Mouse (Mus musculus) stomach, postnatal 0 days (tissue): ENCODE measurements around the gene Usp49. TPM values are rescaled to one million over a fixed set of nuclear protein-coding genes. Genes with fewer than 3 reads are reported as not detected.
A peak's percentile ranks its signal among the peaks of the same experiment; 100 is the strongest.

ENCODE experiments used
- ATAC-seq: fragments of 200-750 bp; cut with Nextera tagmentation; 2 replicates; pipeline ENCODE4 v1.8.0; 2017; ENCODE audit not compliant: low FRiP score, low TSS enrichment
- DNase-seq: peaks from one replicate; pipeline ENCODE4 v3.0.0-alpha.2; 2016; ENCODE audit warnings: low spot score
- H3K27ac ChIP-seq: fragments of 300-500 bp; sonication (generic); replicated peaks from 2 replicates; pipeline ENCODE4 v1.5.1; 2014; ENCODE audit warnings: mild to moderate bottlenecking, control low read depth
- H3K27me3 ChIP-seq: fragments of 300-500 bp; sonication (generic); 2 replicates; pipeline ENCODE4 v1.6.1; 2014; ENCODE audit warnings: low read length; ENCODE audit not compliant: control insufficient read depth, insufficient read depth
- H3K36me3 ChIP-seq: fragments of 300-500 bp; sonication (generic); 2 replicates; pipeline ENCODE4 v1.6.1; 2014; ENCODE audit warnings: low read length, mixed read lengths; ENCODE audit not compliant: control insufficient read depth, insufficient read depth
- H3K4me1 ChIP-seq: fragments of 300-500 bp; sonication (generic); replicated peaks from 2 replicates; pipeline ENCODE4 v1.6.1; 2014; ENCODE audit warnings: antibody characterized with exemption; ENCODE audit not compliant: control insufficient read depth, insufficient read depth
- H3K4me2 ChIP-seq: fragments of 300-500 bp; sonication (generic); replicated peaks from 2 replicates; pipeline ENCODE4 v1.6.1; 2014; ENCODE audit warnings: low read depth, mild to moderate bottlenecking, control low read depth, moderate library complexity
- H3K4me3 ChIP-seq: fragments of 300-500 bp; sonication (generic); 2 replicates; pipeline ENCODE4 v1.5.1; 2014; ENCODE audit warnings: low read depth, low read length, control low read depth
- H3K9ac ChIP-seq: fragments of 300-500 bp; sonication (generic); 2 replicates; pipeline ENCODE4 v1.6.1; 2014; ENCODE audit warnings: mild to moderate bottlenecking, low read length, control low read depth, mixed read lengths
- H3K9me3 ChIP-seq: fragments of 300-500 bp; sonication (generic); 2 replicates; pipeline ENCODE4 v1.6.1; 2016; ENCODE audit warnings: low read length; ENCODE audit not compliant: control insufficient read depth
- CTCF ChIP-seq: IDR thresholded peaks from 2 replicates; pipeline ENCODE4 v1.5.1; 2016; ENCODE audit warnings: antibody characterized with exemption, low read depth, mild to moderate bottlenecking, moderate library complexity
- EP300 ChIP-seq: optimal IDR thresholded peaks from 2 replicates; pipeline ENCODE3; 2016; ENCODE audit warnings: antibody characterized with exemption
- WGBS: fragments of 180-500 bp; shearing (Covaris S2); extraction: QIAGEN DNeasy Blood & Tissue Kit; methylation state at CpG from one replicate; pipeline ENCODE4 v1.1.7; 2014; 5-methylcytosine and 5-hydroxymethylcytosine counted together
- polyA plus RNA-seq: library from polyadenylated mRNA; unstranded; fragments of >200 nt; fragmentation: Nextera tagmentation; extraction: Ambion mirVana; gene quantifications from 2 replicates; pipeline ENCODE4 v1.2.1, GENCODE M21; 2015

The Usp49 gene
- polyA plus RNA-seq, 1 experiment from 2014 or later: 1.9 TPM

GRCm38 (mm10) chr17:47694503-47695336 lies 64.2 kb downstream of the Usp49 start, which contains the start of gene Prickle4:
Gene Prickle4, minus strand, starts transcription at chr17:47694736.
- peak within 1 kb of the TSS; percentile 87 for H3K4me2 ChIP-seq
- under 1% methylated on average over 59 of the region's 82 CpGs for WGBS
- peak within 1 kb of the TSS; percentile 82 for H3K9ac ChIP-seq
- TF ChIP-seq EP300: no peak
- peak; percentile 90 for TF ChIP-seq CTCF
- H3K4me1 ChIP-seq: no peaks in the 10 kb centered on the region
- H3K36me3 ChIP-seq: no peaks in the 10 kb centered on the region
- no peaks in the 10 kb centered on the region for H3K9me3 ChIP-seq
- H3K27me3 ChIP-seq: no peaks in the 10 kb centered on the region
- peak; percentile 94 for ATAC-seq
- H3K4me3 ChIP-seq: peak within 1 kb of the TSS; percentile 77
- peak; percentile 96 for DNase-seq
- H3K27ac ChIP-seq: no peak within 1 kb of the TSS

- H3K27ac ChIP-seq: no peak overlapping the region
- H3K9ac ChIP-seq: peak overlapping the region; percentile 82
- no peaks in the 10 kb centered on the region for H3K36me3 ChIP-seq
- H3K4me1 ChIP-seq: no peaks in the 10 kb centered on the region
- ATAC-seq (no peak), DNase-seq (no peak)
- H3K4me2 ChIP-seq: peak overlapping the region; percentile 87
- TF ChIP-seq CTCF (no peak), EP300 (no peak)
- no peaks in the 10 kb centered on the region for H3K27me3 ChIP-seq
- 1% methylated on average over 20 of the region's 23 CpGs for WGBS
- H3K9me3 ChIP-seq: no peaks in the 10 kb centered on the region
- peak overlapping the region; percentile 77 for H3K4me3 ChIP-seq
Observed at GRCm38 (mm10) chr17:47695337-47695710, 64.8 kb downstream of the Usp49 start.

GRCm38 (mm10) chr17:47698156-47698555 lies 67.7 kb downstream of the Usp49 start:
- ATAC-seq (no peak), DNase-seq (no peak)
- WGBS: 84% methylated on average over 10 of the region's 10 CpGs
- Histone ChIP-seq H3K4me3 (no peak overlapping the region), H3K27ac (no peak overlapping the region), H3K4me1 (no peaks in the 10 kb centered on the region), H3K4me2 (no peak overlapping the region), H3K27me3 (no peaks in the 10 kb centered on the region), H3K9me3 (no peaks in the 10 kb centered on the region), H3K9ac (no peak overlapping the region), H3K36me3 (peaks cover 7% of the 10 kb centered on the region; the same call in 1 of the 2 replicates)
- TF ChIP-seq CTCF (no peak), EP300 (no peak)

- Histone ChIP-seq H3K36me3 (peaks cover 7% of the 10 kb centered on the region; the same call in 1 of the 2 replicates), H3K9me3 (no peaks in the 10 kb centered on the region), H3K9ac (no peak overlapping the region), H3K27ac (no peak overlapping the region), H3K4me2 (no peak overlapping the region), H3K4me1 (no peaks in the 10 kb centered on the region), H3K27me3 (no peaks in the 10 kb centered on the region), H3K4me3 (no peak overlapping the region)
- ATAC-seq (no peak), DNase-seq (no peak)
- WGBS: 65% methylated on average over 2 of the region's 2 CpGs
- TF ChIP-seq EP300 (no peak), CTCF (no peak)
Observed at GRCm38 (mm10) chr17:47699055-47699454, 68.6 kb downstream of the Usp49 start.

- peaks cover 7% of the 10 kb centered on the region; the same call in 1 of the 2 replicates for H3K36me3 ChIP-seq
- 82% methylated on average over 9 of the region's 9 CpGs for WGBS
- no peak for TF ChIP-seq EP300
- no peak for TF ChIP-seq CTCF
- DNase-seq: no peak
- H3K9ac ChIP-seq: no peak overlapping the region
- H3K27me3 ChIP-seq: no peaks in the 10 kb centered on the region
- no peaks in the 10 kb centered on the region for H3K9me3 ChIP-seq
- ATAC-seq: no peak
- H3K4me1 ChIP-seq: no peaks in the 10 kb centered on the region
- no peak overlapping the region for H3K4me3 ChIP-seq
- H3K27ac ChIP-seq: no peak overlapping the region
- H3K4me2 ChIP-seq: no peak overlapping the region
Observed at GRCm38 (mm10) chr17:47701793-47702192, 71.3 kb downstream of the Usp49 start.
